Mouse (Mus musculus) lung, postnatal 10 days (tissue): ENCODE data around the gene Rtcb.
A peak's percentile ranks its signal among the peaks of the same experiment; 100 is the strongest.

ENCODE experiments used
- DNase-seq: peaks from one replicate; pipeline ENCODE4 v3.0.0; 2021

The Rtcb gene

GRCm38 (mm10) chr10:85957464-85957950 is at the start of gene Rtcb:
TSS of gene Rtcb (minus strand) at chr10:85957823.
- DNase-seq, result peak; percentile 98

DNA sequence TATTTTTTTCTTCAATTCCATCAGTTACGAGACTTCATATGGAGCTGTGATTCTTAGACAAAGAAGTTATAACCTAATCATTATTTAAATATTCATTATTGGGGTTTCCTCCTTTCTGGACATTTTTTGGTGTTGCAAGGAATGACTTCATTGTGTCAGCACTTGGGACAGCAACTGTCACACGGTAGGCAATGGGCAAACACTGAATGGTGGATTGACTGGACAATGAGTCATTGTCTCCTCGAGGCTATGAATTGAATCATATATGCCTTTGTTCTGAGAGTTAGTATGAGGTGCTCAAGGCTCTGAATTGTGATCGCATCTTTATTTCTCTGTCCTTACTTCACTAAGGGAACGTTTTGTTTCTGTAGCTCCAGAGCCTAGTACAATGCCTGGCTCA is 48.8 kb upstream of the Rtcb start:
- DNase-seq, result no peak

GRCm38 (mm10) chr10:86000447-86000846 is 42.8 kb upstream of the Rtcb start:
- DNase-seq, result no peak

DNA sequence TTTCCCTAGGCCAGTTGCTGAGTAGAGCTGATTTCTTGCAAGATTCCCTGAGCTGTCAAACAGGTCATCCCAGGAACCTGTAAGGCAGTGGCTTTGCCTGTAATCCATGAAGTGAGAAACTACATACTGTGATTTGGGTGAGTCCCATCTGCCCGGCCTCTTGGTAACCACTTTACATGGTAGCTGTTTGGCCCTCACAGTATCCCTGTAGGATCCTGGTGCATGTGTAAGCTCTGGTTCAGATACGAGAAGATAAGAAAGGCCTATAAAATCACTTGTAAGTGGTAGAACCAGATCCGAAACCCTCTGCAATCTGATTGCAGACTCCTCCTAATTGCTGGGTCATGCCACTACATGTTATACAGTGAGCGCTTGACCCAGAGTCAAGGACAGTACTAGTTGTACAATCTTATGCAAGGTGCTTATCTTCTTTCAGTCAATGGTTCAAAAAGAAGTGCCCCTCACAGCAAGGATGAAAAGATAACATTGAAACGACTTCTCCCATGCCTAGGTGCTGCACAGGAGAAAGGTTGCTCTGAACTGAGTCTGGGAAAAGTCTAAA is 37.0 kb upstream of the Rtcb start:
- DNase-seq, result no peak

GRCm38 (mm10) chr10:85993836-85994235 is 36.2 kb upstream of the Rtcb start:
- DNase-seq, result no peak

- no peak for DNase-seq
These were observed 34.8 kb upstream of the Rtcb start for GRCm38 (mm10) chr10:85992412-85992811.

- DNase-seq, result no peak
These were observed 31.9 kb upstream of the Rtcb start for GRCm38 (mm10) chr10:85989412-85990115.

GRCm38 (mm10) chr10:85972915-85973314 is 15.3 kb upstream of the Rtcb start:
- DNase-seq, result peak; percentile 5

DNA sequence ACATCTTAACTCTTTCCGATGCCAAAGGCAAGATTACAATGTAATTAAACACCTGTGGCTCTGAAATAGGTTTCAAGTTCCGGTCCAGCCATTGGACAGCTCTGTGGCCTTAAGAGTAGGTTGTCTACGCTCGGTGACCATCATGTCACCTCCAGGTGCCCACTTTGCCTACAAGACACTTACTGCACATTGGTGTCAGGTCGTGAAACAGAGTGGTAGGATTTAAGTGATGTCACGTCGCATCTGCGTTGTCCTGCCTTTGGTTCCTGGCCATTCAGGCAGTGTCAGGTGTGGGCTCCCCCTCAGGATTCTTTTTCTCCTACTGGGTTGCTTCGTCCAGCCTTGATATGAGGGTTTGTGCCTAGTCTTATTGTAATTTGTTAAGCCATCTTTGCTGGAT is 14.2 kb upstream of the Rtcb start:
- DNase-seq, result no peak

- DNase-seq, result no peak
These were observed 12.4 kb upstream of the Rtcb start for GRCm38 (mm10) chr10:85969894-85970620.

DNA sequence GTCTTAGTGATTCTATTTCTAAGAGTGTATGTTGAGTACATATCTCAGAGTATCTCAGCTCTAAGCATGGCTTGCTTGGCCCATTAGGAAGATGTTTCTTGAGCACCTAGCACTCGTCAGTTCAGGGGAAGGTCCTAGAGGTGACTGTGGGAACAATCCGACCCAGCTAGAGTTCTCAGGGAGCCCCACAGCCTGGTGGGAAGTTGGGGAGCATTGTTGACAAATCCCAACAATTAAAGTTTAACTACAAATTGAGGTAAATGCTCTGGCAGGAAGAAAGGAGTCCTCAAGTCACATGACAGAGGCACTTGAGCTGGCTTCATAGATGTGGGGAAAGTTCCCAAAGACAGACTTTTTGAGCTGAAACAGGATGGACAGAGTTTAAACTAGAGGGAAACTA is 11.1 kb upstream of the Rtcb start:
- no peak for DNase-seq

- DNase-seq, result peak; percentile 84
These were observed 10.6 kb upstream of the Rtcb start for GRCm38 (mm10) chr10:85968157-85968634.

- no peak for DNase-seq
These were observed 10.0 kb upstream of the Rtcb start for GRCm38 (mm10) chr10:85967411-85968156.

GRCm38 (mm10) chr10:85966476-85966875 is 8.9 kb upstream of the Rtcb start:
- no peak for DNase-seq

DNA sequence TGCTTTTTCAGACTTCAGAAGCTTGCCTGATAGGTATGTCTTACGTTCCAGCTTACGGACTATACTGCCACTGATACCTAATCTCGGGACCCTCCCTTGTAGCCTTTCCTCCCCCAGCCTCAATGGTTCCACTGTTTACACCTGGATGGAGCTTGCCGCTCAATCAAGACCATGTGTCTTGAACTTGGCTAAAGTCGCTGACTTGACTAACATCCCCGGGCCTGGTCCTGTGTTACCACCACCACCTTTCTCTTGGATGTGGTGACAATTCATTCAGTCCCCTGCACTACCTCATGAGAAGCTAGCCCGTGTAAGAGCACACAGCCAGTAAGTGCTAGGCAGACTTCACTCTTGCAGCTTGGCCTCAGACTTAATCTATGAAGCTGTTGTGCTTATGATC is 6.7 kb upstream of the Rtcb start:
- DNase-seq, result no peak

- DNase-seq, result peak; percentile 40
These were observed 5.3 kb upstream of the Rtcb start for GRCm38 (mm10) chr10:85962897-85963296.

DNA sequence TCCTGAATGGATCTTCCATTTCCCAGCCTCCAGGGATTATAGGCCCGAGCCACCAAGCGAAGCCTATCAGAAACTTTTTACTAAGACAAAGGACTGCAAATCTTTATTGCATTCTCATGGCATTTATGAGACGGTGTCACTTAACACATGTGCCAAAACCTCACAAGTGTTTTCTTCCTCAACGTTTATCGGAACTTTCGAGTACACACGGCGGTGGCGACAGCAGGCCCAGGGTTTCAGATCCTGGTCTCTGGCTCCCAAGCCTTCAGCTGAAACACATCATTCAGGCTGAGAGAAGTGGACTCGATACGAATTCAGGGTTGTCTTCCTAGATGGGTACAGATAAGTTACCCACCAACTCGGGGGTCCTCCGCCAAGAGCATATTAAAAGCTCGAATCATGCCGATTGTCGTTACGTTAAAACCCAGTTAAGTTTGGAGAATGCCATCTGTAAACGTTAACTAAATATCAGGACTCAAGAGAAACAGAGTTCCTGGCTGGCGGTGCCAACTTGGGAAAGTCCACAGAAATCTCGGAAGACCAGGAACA is 678 bp downstream of the Rtcb start:
- no peak for DNase-seq

GRCm38 (mm10) chr10:85954429-85954828 is 3.2 kb downstream of the Rtcb start:
- peak; percentile 35 for DNase-seq

DNA sequence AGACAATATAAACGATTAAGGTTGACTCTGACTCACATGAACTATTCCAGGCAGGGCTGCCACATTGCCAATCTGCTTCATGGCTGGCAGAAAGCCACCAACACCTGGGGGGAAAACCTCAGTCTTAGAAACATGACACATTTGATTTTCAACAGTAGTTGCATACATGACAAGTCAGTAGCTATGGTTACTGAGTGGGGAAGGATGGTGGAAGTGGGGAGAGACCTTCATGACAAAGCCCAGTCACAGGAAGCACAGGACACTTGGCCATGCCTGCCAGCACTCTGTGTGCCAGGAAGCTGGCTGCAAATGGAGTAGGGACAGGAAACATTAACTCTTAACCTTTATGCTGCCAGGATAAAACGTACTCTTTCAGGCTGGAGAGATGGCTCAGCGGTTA is 4.2 kb downstream of the Rtcb start:
- DNase-seq, result peak; percentile 36

DNA sequence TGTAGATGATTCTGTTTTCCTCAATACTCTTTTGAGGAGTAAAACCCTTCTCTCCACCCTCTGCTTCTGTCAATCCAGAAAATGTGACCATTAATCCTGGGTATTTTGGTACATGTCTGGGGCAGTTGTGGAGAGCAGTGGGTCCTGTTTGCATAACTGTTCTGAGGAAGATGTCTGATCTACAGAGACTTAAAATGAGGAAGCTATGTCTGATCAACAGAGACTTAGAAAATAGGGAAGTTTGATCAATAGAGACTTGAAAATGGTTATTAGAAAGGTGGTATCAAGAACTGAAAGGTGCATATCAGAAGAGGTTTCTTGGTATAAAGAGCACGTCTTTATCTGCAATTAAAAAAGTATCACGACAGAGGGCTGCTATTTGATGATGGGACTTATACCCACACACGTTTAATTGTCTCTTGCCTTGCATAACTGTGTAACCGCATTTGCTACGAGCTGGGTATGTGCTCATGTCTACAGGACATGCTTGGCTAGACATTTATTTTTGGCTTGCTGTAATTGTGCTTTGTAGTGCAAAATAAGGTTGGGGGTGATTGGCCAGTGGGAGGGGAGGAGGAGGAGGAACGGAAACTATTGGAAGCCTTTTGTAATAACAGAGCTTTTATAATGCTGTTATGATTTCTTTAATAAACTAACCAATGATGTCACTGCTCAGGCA is 5.7 kb downstream of the Rtcb start:
- no peak for DNase-seq

DNA sequence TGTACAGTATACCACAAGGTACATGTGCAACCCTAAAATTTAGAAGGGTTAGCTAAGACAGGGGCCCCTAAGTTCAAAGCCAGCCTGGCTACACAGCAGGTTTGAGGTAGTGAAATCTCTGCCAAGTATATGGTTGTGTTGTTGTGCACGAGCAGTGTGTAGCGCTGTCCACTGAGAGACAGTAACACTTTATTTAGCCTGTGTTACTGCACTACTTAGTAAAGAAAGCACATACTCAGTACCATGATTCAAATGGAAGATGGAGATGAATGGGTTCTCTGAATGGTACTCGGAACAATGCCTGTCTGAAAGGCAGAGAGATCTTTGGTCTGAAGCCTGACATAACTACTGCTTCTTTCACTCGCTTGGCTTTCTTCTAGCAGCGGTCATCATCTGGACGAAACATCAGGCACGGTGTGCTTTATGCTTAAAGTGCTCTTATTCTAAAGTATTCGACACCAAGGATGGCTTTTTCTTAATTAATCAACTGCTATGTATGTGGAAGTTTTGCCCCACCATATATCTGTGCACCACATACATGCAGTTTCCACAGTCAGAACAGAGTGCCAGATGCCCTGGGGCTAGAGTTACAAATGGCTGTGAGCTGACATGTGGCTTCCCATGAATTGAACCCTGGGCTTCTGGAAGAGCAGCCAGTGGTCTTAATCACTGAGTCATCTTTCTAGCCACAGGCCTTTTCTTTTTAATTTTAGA is 9.0 kb downstream of the Rtcb start:
- no peak for DNase-seq
